Mouse (Mus musculus) testis, postnatal 10 days (tissue): ENCODE measurements around the gene Atg7.

Experiments
- DNase-seq: peaks from one replicate; pipeline ENCODE4 v3.0.0; 2021; ENCODE audit warnings: low spot score

The Atg7 gene

GRCm38 (mm10) chr6:114856501-114856900, 213.6 kb downstream of the Atg7 start:
- DNase-seq = no peak

GRCm38 (mm10) chr6:114857996-114858721, 215.3 kb downstream of the Atg7 start:
- no peak for DNase-seq

GRCm38 (mm10) chr6:114858722-114859053, 215.8 kb downstream of the Atg7 start:
- DNase-seq = no peak

- DNase-seq = no peak
Observed at GRCm38 (mm10) chr6:114860677-114861568, 218.0 kb downstream of the Atg7 start.

GRCm38 (mm10) chr6:114861591-114861990, 218.7 kb downstream of the Atg7 start:
- DNase-seq = no peak

GRCm38 (mm10) chr6:114862046-114862445, 219.1 kb downstream of the Atg7 start:
- no peak for DNase-seq

GRCm38 (mm10) chr6:114863501-114863900, 220.6 kb downstream of the Atg7 start:
- DNase-seq = no peak

- DNase-seq = no peak
Observed at GRCm38 (mm10) chr6:114864421-114864820, 221.5 kb downstream of the Atg7 start.

- no peak for DNase-seq
Observed at GRCm38 (mm10) chr6:114866078-114866477, 223.2 kb downstream of the Atg7 start.

GRCm38 (mm10) chr6:114866619-114867018, 223.7 kb downstream of the Atg7 start:
- no peak for DNase-seq

- no peak for DNase-seq
Observed at GRCm38 (mm10) chr6:114868656-114869055, 225.8 kb downstream of the Atg7 start.

GRCm38 (mm10) chr6:114869501-114870076, 226.7 kb downstream of the Atg7 start:
- no peak for DNase-seq

GRCm38 (mm10) chr6:114871010-114871660, 228.2 kb downstream of the Atg7 start:
- DNase-seq = no peak

- DNase-seq = no peak
Observed at GRCm38 (mm10) chr6:114873808-114874137, 230.9 kb downstream of the Atg7 start.

GRCm38 (mm10) chr6:114874138-114874928, 231.4 kb downstream of the Atg7 start:
- peak; percentile 58 for DNase-seq

GRCm38 (mm10) chr6:114875018-114875558, 232.2 kb downstream of the Atg7 start:
- peak; percentile 98 for DNase-seq

- no peak for DNase-seq
Observed at GRCm38 (mm10) chr6:114876033-114876432, 233.1 kb downstream of the Atg7 start.

GRCm38 (mm10) chr6:114876546-114876945, 233.6 kb downstream of the Atg7 start:
- no peak for DNase-seq

GRCm38 (mm10) chr6:114878841-114879520, 236.1 kb downstream of the Atg7 start:
- no peak for DNase-seq

- no peak for DNase-seq
Observed at GRCm38 (mm10) chr6:114880798-114881197, 237.9 kb downstream of the Atg7 start.

- no peak for DNase-seq
Observed at GRCm38 (mm10) chr6:114882212-114882611, 239.3 kb downstream of the Atg7 start.
